Mouse (Mus musculus): ENCODE results near the gene Slc13a4.

GRCm38 (mm10) chr6:35309406-35309805, 1.5 kb upstream of the Slc13a4 start:
- TF ChIP-seq POLR2A (IDR thresholded peaks at IDR 0.05; ENCODE audit: borderline replicate concordance, extremely low read depth, low read depth, low read length) (no peak), CTCF (IDR thresholded peaks at IDR 0.05; ENCODE audit: insufficient read depth, low read length) (no peak)

Measured in lung, adult 2 months (tissue).